Mouse (Mus musculus): Measurements from ENCODE around the gene Nbea. TPM values are rescaled to one million over a fixed set of nuclear protein-coding genes. Genes with fewer than 3 reads are reported as not detected.

The Nbea gene
- total RNA-seq (2012; rRNA removed), result 9.0 and 9.1 TPM in 2 replicates

DNA sequence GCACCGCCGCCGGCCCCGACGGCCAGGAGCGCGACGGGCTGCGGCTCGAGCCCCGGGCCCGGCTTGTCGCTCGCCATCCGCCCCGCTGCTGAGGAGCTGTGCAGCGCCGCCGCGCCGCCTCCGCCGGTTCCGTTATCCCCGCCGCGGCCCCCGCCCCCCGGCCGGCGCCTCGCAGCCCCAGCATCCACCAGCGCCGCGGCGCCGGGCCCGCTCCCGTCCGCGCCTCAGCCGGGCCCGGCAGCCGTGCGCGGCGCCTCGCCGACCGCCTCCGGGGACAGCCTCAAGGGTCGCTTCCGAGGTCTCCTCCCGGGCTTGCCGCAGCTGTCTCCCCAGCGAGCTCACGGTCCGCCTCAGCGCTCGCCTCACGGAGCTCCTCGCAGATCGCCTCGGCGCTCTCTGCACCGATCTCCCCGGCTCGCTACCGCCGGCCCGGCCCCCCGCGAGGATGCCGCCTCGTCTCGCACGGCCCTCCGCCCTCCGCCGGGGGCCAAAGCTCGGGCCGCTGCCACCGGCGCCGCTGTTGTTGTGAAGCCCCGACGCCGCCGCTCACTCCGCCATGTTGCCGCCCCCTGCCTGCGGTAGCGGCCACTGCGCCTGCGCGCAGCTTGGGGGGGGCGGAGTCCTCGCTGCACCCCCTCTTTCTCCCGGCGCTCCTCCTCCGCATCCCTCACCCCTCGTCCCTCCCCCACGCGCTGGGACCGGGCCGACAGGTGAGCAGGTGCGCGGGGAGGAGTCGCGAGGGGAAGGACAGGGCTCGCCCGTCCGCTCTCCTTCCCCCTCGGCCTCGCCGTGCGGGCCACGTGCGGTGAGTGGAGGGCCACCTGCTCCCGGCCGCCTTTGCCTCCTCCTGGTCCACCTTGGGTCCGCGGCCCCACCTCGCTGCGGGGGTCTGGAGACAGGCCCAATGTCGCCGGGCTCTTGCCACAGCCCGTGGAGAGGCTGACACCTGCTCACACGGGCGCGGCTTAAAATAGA is at the start of gene Nbea:
Gene Nbea, minus strand, starts transcription at position 543 of the 975 bp plus-strand sequence.
- TF ChIP-seq HCFC1 (IDR thresholded peaks at IDR 0.05; ENCODE audit: borderline replicate concordance, insufficient read depth, low read length), result no peak
- TF ChIP-seq MAFK (IDR thresholded peaks at IDR 0.05; ENCODE audit: insufficient read depth, low read depth, low read length), result no peak
- TF ChIP-seq ZC3H11A (IDR thresholded peaks at IDR 0.05; ENCODE audit: borderline replicate concordance, low read depth, low read length), result no peak
- no peak for TF ChIP-seq ZNF384 (IDR thresholded peaks at IDR 0.05; ENCODE audit: low read depth, low read length)
- TF ChIP-seq CHD2 (IDR thresholded peaks at IDR 0.05; ENCODE audit: low read depth, low read length), result no peak
- in situ Hi-C loops (cut with MboI; ENCODE audit: low sequenced_read_pairs in 2 of 2, unreplicated experiment in 2 of 2), result no loop called here
- H3K36me3 ChIP-seq (ENCODE audit: control insufficient read depth, insufficient read depth, low read length, poor library complexity, severe bottlenecking), result no peaks in the 10 kb centered on the region
- H3K9me3 ChIP-seq (ENCODE audit: control insufficient read depth, insufficient read depth, low read depth, low read length), result no peaks in the 10 kb centered on the region
- H3K4me1 ChIP-seq (ENCODE audit: control insufficient read depth in 2 of 2, insufficient read depth in 2 of 2, low read length in 2 of 2, poor library complexity in 1 of 2), result no peaks in the 10 kb centered on the region
- DNase-seq (ENCODE audit: low read depth, low spot score), result no peak
- no peak within 1 kb of the TSS for H3K27ac ChIP-seq (ENCODE audit: insufficient read depth, low read depth, low read length, poor library complexity, severe bottlenecking)
- H3K9ac ChIP-seq (ENCODE audit: insufficient read depth, low read depth, low read length, poor library complexity, severe bottlenecking), result peak within 1 kb of the TSS; percentile 80
- peak within 1 kb of the TSS; percentile 70 to 75 for H3K4me3 ChIP-seq (ENCODE audit: insufficient read depth in 1 of 2, low read depth in 1 of 2, low read length in 2 of 2, poor library complexity in 1 of 2, severe bottlenecking in 1 of 2)

DNA sequence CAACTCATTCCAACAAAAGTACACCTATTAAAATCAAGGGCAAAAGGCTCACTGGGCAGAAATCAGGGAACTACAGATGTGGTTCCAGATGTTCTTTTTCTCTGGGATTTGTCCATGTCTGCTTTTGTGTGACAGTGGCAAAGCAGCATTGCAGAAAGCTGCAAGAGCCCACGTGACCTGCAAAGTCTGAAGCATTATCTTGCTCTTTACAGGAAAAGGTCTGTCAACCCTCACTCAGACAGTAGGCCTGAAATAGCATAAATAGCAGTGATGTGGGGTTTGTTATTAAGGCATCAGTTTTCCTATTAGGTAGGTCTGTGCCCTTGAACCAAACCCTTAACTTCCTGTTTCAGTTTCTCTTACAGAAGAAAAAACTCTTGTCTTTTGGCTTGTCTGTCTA is 45.8 kb upstream of the Nbea start:
- Histone ChIP-seq H3K4me3 (ENCODE audit: insufficient read depth in 1 of 2, low read depth in 1 of 2, low read length in 2 of 2, poor library complexity in 1 of 2, severe bottlenecking in 1 of 2) (no peak overlapping the region), H3K36me3 (ENCODE audit: control insufficient read depth, insufficient read depth, low read length, poor library complexity, severe bottlenecking) (no peaks in the 10 kb centered on the region), H3K9ac (ENCODE audit: insufficient read depth, low read depth, low read length, poor library complexity, severe bottlenecking) (no peak overlapping the region), H3K4me1 (ENCODE audit: control insufficient read depth in 2 of 2, insufficient read depth in 2 of 2, low read length in 2 of 2, poor library complexity in 1 of 2) (no peaks in the 10 kb centered on the region), H3K9me3 (ENCODE audit: control insufficient read depth, insufficient read depth, low read depth, low read length) (no peaks in the 10 kb centered on the region), H3K27ac (ENCODE audit: insufficient read depth, low read depth, low read length, poor library complexity, severe bottlenecking) (no peak overlapping the region)
- in situ Hi-C loops (cut with MboI; ENCODE audit: low sequenced_read_pairs in 2 of 2, unreplicated experiment in 2 of 2), result no loop called here
- TF ChIP-seq ZNF384 (IDR thresholded peaks at IDR 0.05; ENCODE audit: low read depth, low read length), result no peak
- no peak for TF ChIP-seq HCFC1 (IDR thresholded peaks at IDR 0.05; ENCODE audit: borderline replicate concordance, insufficient read depth, low read length)
- TF ChIP-seq ZC3H11A (IDR thresholded peaks at IDR 0.05; ENCODE audit: borderline replicate concordance, low read depth, low read length), result no peak
- TF ChIP-seq CHD2 (IDR thresholded peaks at IDR 0.05; ENCODE audit: low read depth, low read length), result no peak
- TF ChIP-seq MAFK (IDR thresholded peaks at IDR 0.05; ENCODE audit: insufficient read depth, low read depth, low read length), result no peak
- no peak for DNase-seq (ENCODE audit: low read depth, low spot score)

DNA sequence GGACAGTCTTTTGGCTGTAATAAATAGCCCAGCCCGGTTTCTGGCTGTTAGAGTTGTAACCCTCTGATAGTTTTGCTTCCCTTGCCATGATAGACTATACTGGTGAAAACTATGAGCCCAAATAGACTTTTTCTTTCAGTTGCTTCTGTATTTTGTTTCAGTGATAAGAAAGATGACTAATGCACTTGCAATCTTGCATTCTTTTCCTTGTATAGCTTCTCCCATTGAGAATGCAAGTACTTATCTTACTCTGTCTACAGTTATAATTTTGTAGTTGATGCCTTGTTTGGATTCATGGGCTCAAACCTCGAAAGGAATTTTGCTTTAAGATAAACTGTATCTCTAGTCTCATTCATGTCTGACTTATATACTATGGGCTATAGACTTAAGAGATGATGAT is 32.5 kb upstream of the Nbea start:
- Histone ChIP-seq H3K27ac (ENCODE audit: insufficient read depth, low read depth, low read length, poor library complexity, severe bottlenecking) (no peak overlapping the region), H3K4me3 (ENCODE audit: insufficient read depth in 1 of 2, low read depth in 1 of 2, low read length in 2 of 2, poor library complexity in 1 of 2, severe bottlenecking in 1 of 2) (no peak overlapping the region), H3K9me3 (ENCODE audit: control insufficient read depth, insufficient read depth, low read depth, low read length) (no peaks in the 10 kb centered on the region), H3K4me1 (ENCODE audit: control insufficient read depth in 2 of 2, insufficient read depth in 2 of 2, low read length in 2 of 2, poor library complexity in 1 of 2) (no peaks in the 10 kb centered on the region), H3K36me3 (ENCODE audit: control insufficient read depth, insufficient read depth, low read length, poor library complexity, severe bottlenecking) (no peaks in the 10 kb centered on the region), H3K9ac (ENCODE audit: insufficient read depth, low read depth, low read length, poor library complexity, severe bottlenecking) (no peak overlapping the region)
- in situ Hi-C loops (cut with MboI; ENCODE audit: low sequenced_read_pairs in 2 of 2, unreplicated experiment in 2 of 2), result no loop called here
- no peak for DNase-seq (ENCODE audit: low read depth, low spot score)
- TF ChIP-seq HCFC1 (IDR thresholded peaks at IDR 0.05; ENCODE audit: borderline replicate concordance, insufficient read depth, low read length) (no peak), MAFK (IDR thresholded peaks at IDR 0.05; ENCODE audit: insufficient read depth, low read depth, low read length) (no peak), ZC3H11A (IDR thresholded peaks at IDR 0.05; ENCODE audit: borderline replicate concordance, low read depth, low read length) (no peak), CHD2 (IDR thresholded peaks at IDR 0.05; ENCODE audit: low read depth, low read length) (no peak), ZNF384 (IDR thresholded peaks at IDR 0.05; ENCODE audit: low read depth, low read length) (no peak)

DNA sequence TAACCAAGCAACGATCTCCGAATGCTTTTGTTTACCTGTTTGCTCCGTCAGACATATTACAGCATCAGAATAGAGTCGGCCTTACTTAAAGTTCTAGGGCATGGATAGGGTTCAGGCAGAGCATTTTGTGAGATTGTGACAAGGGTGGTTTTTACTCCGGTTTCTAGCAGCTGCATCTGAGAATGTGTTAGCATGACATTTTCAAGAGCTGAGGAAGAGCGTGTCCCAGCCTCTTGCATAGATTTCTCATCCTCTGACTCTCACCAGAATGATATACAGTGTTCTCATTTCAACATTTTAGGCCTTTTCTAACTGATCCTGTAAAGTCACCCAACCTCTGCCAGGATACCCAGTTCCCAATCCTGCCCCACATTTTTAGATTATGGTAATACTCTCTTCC is 20.5 kb upstream of the Nbea start:
- H3K4me3 ChIP-seq (ENCODE audit: insufficient read depth in 1 of 2, low read depth in 1 of 2, low read length in 2 of 2, poor library complexity in 1 of 2, severe bottlenecking in 1 of 2), result no peak overlapping the region
- no peaks in the 10 kb centered on the region for H3K36me3 ChIP-seq (ENCODE audit: control insufficient read depth, insufficient read depth, low read length, poor library complexity, severe bottlenecking)
- H3K9me3 ChIP-seq (ENCODE audit: control insufficient read depth, insufficient read depth, low read depth, low read length), result no peaks in the 10 kb centered on the region
- TF ChIP-seq ZNF384 (IDR thresholded peaks at IDR 0.05; ENCODE audit: low read depth, low read length), result no peak
- no peak for TF ChIP-seq ZC3H11A (IDR thresholded peaks at IDR 0.05; ENCODE audit: borderline replicate concordance, low read depth, low read length)
- no peak for TF ChIP-seq HCFC1 (IDR thresholded peaks at IDR 0.05; ENCODE audit: borderline replicate concordance, insufficient read depth, low read length)
- no peak for TF ChIP-seq CHD2 (IDR thresholded peaks at IDR 0.05; ENCODE audit: low read depth, low read length)
- TF ChIP-seq MAFK (IDR thresholded peaks at IDR 0.05; ENCODE audit: insufficient read depth, low read depth, low read length), result no peak
- H3K4me1 ChIP-seq (ENCODE audit: control insufficient read depth in 2 of 2, insufficient read depth in 2 of 2, low read length in 2 of 2, poor library complexity in 1 of 2), result no peaks in the 10 kb centered on the region
- no peak overlapping the region for H3K27ac ChIP-seq (ENCODE audit: insufficient read depth, low read depth, low read length, poor library complexity, severe bottlenecking)
- DNase-seq (ENCODE audit: low read depth, low spot score), result no peak
- no peak overlapping the region for H3K9ac ChIP-seq (ENCODE audit: insufficient read depth, low read depth, low read length, poor library complexity, severe bottlenecking)
- in situ Hi-C loops (cut with MboI; ENCODE audit: low sequenced_read_pairs in 2 of 2, unreplicated experiment in 2 of 2), result no loop called here

Data from ES-E14 (cell line).